Mouse (Mus musculus) embryo, embryonic 11.5 days (tissue): ENCODE data around the gene Timm10b.

ENCODE experiments used
- DNase-seq: peaks from one replicate; pipeline ENCODE4 v3.0.0-alpha.2; 2012; ENCODE audit warnings: low read depth, low spot score

Gene Timm10b

DNA sequence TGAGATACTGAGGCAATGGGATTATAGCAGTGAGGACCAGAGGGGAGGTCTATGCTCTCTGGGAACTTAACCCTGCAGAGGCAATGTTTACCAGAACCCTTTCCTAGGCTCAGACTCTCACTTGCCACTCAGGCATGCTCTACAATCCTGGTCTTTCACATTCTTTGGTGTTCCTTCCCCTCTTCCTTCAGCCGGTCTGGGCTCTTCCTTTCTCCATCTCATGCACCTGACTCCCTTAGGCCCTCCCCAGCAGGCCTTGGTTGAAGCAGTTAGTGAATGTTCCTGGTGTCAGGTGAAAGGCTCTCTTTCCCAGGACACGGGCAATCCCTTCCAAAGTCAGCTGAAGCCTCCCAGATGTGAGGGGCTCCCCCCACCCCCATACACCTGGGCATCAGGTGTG lies at the start of gene Timm10b:
TSS of gene Timm10b (plus strand) at position 301 of the 400 bp plus-strand sequence.
- DNase-seq = no peak

DNA sequence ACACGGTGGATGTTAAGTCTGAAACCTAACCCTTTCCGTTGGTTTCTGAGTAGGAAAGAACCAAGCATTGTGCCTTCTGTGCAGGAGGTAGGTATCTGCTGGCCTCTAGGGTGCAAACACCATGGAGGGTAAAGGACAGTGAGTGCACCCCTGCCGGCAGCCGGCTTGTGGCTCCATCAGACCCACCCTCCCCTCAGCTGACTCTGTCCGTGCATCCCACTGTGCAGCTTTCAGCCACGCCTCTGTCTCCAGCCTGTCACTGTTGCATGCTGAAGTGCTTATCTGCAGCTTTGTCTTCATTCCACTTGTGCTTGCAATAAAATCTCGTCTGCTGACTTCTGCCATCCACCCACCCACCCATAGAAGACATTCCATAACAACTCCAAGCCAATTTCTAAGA lies 49.8 kb upstream of the Timm10b start:
- no peak for DNase-seq

DNA sequence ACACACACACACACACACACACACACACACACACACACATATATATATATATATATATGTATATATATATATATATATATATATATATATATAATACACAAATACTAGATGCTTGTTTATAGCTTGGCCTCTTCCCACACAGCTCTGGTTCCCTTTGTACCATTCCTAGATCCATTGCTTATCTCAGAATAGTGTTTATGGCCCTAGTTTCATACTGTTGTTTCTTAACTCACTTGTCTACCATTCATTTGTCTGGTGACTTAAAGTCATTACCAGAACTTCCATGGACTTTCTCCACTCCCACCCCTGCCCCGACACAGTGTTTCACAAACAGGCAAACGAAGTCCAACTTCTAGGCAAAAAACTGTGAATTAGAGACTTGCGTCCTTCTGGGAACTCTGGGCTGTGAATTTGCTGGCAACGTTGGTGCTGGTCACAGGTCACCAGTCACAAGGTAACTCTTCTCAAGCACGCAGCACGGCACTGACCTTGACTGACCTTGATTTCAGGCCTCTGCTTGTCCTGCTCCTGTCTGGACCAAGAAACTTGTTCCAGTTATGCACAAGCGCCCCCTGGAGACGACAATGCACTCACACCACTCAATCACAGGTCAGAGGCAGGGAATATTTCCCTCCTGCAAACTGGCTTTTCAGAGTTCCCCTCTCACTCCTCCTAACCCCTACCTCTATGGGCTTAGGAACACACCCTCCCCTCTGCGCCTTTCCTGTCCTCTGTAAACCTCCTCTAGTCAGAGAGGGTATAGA lies 36.8 kb upstream of the Timm10b start:
- peak; percentile 36 for DNase-seq

DNA sequence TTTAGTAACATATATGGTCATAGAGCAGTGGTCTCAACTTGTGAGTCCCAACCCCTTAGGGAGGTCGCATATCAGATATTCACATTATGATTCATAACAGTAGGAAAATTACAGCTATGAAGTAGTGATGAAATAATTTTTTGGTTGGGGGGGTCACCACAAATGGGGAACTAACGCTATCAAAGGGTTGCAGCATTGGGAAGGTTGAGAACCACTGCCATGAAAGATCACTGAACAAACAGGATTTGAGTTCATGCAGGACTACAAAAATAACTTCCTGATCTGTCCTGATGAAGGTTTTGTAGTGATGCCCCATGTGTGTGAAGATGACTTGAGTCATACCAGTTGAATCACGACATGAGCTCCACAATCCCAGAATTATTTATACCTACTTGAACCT lies 31.4 kb upstream of the Timm10b start:
- DNase-seq = no peak

GRCm38 (mm10) chr7:105611767-105612166 lies 28.1 kb upstream of the Timm10b start:
- DNase-seq = no peak

GRCm38 (mm10) chr7:105614400-105614799 lies 25.5 kb upstream of the Timm10b start:
- no peak for DNase-seq

- no peak for DNase-seq
Observed at GRCm38 (mm10) chr7:105615720-105616119, 24.1 kb upstream of the Timm10b start.

GRCm38 (mm10) chr7:105616561-105616960 lies 23.3 kb upstream of the Timm10b start:
- DNase-seq = no peak

DNA sequence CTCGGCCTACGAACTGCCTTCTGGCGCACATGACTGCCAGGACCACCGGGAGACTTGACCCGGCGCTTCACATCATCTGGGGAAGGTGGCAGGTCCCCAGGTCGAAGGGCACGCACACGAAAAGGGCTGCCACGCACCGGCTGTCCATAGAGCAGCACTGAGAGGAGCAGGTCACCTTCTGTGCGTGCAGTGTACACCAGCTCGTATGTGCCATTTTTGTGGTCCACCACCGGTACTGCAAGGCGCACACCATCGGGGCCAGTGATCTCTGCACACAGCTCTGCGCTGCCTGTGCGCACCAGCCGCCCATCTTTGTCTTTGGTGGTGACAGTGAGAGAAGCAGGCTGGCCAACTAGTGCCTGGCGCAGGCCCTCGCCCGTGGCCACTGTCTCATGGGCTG lies 22.0 kb upstream of the Timm10b start:
- DNase-seq = no peak

GRCm38 (mm10) chr7:105619701-105620100 lies 20.2 kb upstream of the Timm10b start:
- no peak for DNase-seq

DNA sequence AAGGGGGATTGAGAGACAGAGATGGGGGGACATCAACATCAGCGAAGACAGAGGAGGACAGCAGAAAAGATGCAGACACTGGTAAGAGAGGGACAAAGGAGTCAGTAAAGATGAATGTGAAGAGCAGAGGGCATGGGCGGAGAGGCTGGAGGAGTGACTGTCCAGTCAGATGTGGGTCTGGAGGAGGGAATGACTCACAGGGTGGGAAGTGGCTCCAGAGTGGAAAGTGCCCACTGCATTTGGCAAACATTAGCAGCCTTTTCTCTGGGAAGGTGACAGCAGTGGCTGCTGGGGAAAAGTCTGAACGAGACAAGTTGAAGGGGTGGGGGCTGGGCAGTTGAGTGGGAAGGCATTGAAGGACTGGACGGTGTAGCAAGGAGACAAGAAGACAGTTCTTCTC lies 18.8 kb upstream of the Timm10b start:
- no peak for DNase-seq

DNA sequence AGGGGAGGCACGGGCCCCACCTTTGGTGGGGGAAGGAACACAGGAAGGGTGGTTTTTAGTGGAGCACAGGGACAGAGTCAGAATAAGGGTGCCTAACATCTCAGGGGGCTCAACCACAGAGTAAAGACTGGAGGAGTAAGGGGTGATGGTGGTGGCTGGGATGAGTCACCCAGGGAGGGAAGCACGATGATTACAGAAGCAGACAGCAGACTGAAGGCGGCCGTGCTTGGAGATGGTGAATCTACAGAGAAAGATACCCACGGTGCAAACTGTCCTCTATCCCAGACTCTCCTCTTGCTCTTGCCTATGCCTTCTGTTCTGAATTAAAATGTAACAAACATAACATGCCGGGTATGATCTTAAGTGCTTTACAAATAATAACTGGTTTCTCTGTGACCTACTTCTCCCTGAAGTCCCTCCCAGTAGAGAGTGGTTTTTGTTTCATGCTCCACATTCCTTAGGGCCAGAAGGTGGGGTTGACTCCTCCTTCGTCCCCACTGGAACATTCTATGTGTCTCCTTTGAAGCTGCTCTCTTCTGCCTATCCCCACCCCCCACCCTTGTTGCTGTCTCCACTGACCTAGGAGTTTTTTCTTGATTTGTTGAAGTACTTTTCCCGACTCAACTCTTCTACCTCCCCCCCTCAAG lies 18.1 kb upstream of the Timm10b start:
- DNase-seq = no peak

GRCm38 (mm10) chr7:105625397-105625796 lies 14.5 kb upstream of the Timm10b start:
- DNase-seq = no peak

GRCm38 (mm10) chr7:105628633-105629032 lies 11.2 kb upstream of the Timm10b start:
- no peak for DNase-seq

GRCm38 (mm10) chr7:105632551-105632972 lies 7.3 kb upstream of the Timm10b start:
- DNase-seq = no peak

GRCm38 (mm10) chr7:105633127-105633800 lies 6.6 kb upstream of the Timm10b start, which contains the start of gene Trim3:
TSS of gene Trim3 (minus strand) at chr7:105633571.
- peak; percentile 73 for DNase-seq

DNA sequence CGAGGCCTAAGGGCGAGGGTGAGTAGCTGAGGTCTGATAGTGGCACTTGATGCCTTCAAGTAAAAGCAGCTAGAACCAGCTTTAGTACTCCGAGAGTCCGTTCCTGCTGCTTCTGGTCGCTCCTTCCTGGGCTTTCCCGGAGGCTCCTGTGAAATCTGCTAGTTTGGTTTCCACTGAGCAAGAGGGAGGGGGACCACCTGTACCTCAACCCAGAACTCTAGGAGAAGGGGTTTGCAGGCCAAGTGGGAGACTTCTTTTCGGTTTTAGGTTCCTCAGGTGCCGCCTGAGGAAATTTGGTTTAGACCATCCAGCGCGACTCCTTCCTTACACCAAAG lies 6.1 kb upstream of the Timm10b start:
- DNase-seq = no peak

DNA sequence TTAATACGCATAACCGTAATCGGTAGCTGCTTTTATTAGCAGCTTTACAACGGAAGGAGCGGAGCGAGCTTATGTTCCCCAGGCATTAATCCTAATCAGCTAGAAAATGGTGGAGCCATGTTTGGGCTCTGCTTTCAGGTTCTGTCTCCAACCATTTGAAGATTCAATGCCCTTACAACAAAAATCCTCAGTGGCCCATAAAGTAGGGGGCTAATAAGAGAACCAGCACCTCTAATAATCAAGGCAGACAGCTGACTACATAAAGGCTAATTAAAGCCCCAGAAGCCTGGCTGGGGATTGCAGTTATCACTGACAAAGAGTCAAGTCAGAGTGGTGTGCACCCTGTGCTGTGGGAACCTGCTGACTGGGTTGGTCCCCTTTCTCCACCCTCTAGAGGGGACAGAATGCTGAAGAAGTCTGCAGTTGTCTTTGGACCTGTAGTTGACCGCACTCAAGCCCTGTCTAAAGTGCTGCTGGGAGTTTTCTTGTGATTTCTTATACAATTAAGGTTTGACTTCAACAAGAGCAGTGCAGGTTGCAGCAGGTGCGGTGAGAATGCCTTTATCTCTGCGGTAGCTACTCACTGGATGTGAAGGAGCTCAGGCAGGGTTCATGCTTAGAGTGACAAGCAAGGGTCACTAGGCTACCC lies 5.5 kb upstream of the Timm10b start:
- DNase-seq = no peak

GRCm38 (mm10) chr7:105635726-105636125 lies 4.1 kb upstream of the Timm10b start:
- no peak for DNase-seq

DNA sequence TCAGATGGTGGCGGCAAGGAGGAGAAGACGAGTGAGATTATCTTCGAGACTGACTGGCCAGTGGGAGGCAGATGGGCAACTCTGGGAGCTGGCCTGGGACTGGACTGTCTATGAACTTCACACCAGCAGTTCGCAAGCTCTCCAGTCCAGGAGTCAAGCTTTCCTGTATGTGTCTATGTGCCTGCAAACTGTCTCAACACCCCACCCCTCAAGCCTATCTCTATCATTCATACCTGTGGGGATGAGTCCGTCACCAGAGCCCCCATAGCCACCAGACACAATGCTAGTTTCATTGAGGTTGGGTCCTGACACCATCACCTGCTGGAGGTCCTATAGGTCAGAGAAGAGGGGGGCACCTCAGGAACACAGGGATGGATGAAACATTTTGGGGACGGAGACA lies 1.1 kb upstream of the Timm10b start:
- DNase-seq = no peak

GRCm38 (mm10) chr7:105639304-105639703 lies 552 bp upstream of the Timm10b start:
- DNase-seq = no peak

- peak; percentile 95 for DNase-seq
Observed at GRCm38 (mm10) chr7:105640233-105640893, 507 bp downstream of the Timm10b start, which contains the start of the genes Arfip2 and Gm45799. TSS of gene Arfip2 (minus strand) at chr7:105640416. TSS of gene Gm45799 (plus strand) at chr7:105640552.
